Comparison of ENCODE assay signal across 22 mouse cellular contexts in the genomic region with DNA sequence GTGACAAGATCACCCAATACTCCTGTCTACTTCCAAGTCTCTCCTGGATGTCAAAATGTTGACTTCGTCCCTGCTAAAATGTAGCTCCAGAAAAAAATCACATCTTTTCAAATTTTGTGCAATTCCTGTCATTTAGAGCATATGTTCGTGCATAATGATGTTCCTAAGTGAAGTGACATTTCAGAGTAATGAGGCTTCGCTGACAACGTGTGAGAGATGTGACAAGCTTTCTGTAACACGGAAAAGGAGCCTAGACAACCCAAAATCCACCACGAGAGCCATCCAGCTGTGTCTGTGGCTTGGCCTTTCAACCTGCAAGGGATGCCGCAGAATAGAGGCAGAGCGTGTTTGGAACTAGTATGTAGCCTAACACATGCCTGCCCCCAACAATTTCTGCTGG.
"Had no signal": no experiment of that assay in that cellular context is flagged by ENCODE, and none has a peak within 500 bp of the region (broad histone marks: within the 10 kb centered on the region; RNA-seq: fewer than 3 reads in every experiment).

No protein-coding gene starts in this region.

- H3K9me3 ChIP-seq: kidney, embryonic 15.5 days; midbrain, embryonic 12.5 days had no signal

- H3K4me1 ChIP-seq: kidney, embryonic 15.5 days; limb, embryonic 12.5 days; limb, embryonic 15.5 days; midbrain, embryonic 12.5 days; midbrain, embryonic 15.5 days; neural tube, embryonic 13.5 days had no signal

- H3K27me3 ChIP-seq: kidney, embryonic 15.5 days; midbrain, embryonic 12.5 days; midbrain, embryonic 15.5 days; neural tube, embryonic 13.5 days had no signal

- ATAC-seq: liver, postnatal 0 days; lung, postnatal 0 days; midbrain, embryonic 15.5 days had no signal

- DNase-seq: kidney, adult 11 months; kidney, adult 8-10 months; kidney, postnatal 10 days; kidney, postnatal 36 days; left cerebral cortex, postnatal 4 days; liver, postnatal 0 days; lung, embryonic 14.5 days; retina, postnatal 1 day; right cerebral cortex, postnatal 25 days; spleen, adult 18-20 months; thymus, adult 2 months; thymus, postnatal 25 days had no signal

- H3K4me2 ChIP-seq: kidney, embryonic 15.5 days; limb, embryonic 12.5 days; limb, embryonic 15.5 days; liver, embryonic 11.5 days; lung, embryonic 14.5 days; midbrain, embryonic 12.5 days; midbrain, embryonic 15.5 days; neural tube, embryonic 13.5 days had no signal

- H3K4me3 ChIP-seq: kidney, embryonic 15.5 days; limb, embryonic 12.5 days; limb, embryonic 15.5 days; midbrain, embryonic 12.5 days; midbrain, embryonic 15.5 days; neural tube, embryonic 13.5 days had no signal

- H3K36me3 ChIP-seq: kidney, embryonic 15.5 days; limb, embryonic 12.5 days; limb, embryonic 15.5 days; midbrain, embryonic 12.5 days; midbrain, embryonic 15.5 days; neural tube, embryonic 13.5 days had no signal

- H3K9ac ChIP-seq: kidney, embryonic 15.5 days; limb, embryonic 12.5 days; limb, embryonic 15.5 days; liver, embryonic 14.5 days; liver, postnatal 0 days; lung, embryonic 14.5 days; midbrain, embryonic 12.5 days; midbrain, embryonic 15.5 days; neural tube, embryonic 13.5 days had no signal

- H3K27ac ChIP-seq: kidney, embryonic 15.5 days; limb, embryonic 12.5 days; limb, embryonic 15.5 days; liver, embryonic 14.5 days; macrophage; midbrain, embryonic 12.5 days; midbrain, embryonic 15.5 days; neural tube, embryonic 13.5 days had no signal
